Mouse (Mus musculus) hindbrain, embryonic 11.5 days (tissue): ENCODE results near the gene Acap2. TPM values are rescaled to one million over a fixed set of nuclear protein-coding genes. Genes with fewer than 3 reads are reported as not detected.

ENCODE experiments used
- ATAC-seq: fragments of 200-750 bp; cut with Nextera tagmentation; 2 replicates; pipeline ENCODE4 v1.8.0; 2017; ENCODE audit warnings: mild to moderate bottlenecking, moderate TSS enrichment, moderate library complexity; ENCODE audit not compliant: low FRiP score
- DNase-seq: peaks from one replicate; pipeline ENCODE4 v3.0.0-alpha.2; 2015; ENCODE audit warnings: low spot score
- H3K27ac ChIP-seq: fragments of 300-500 bp; sonication (generic); 2 replicates; pipeline ENCODE4 v1.5.1; 2014; ENCODE audit warnings: mild to moderate bottlenecking, low read depth, low read length
- H3K27me3 ChIP-seq: fragments of 300-500 bp; sonication (generic); 2 replicates; pipeline ENCODE4 v1.6.1; 2014; ENCODE audit warnings: mild to moderate bottlenecking, low read length, moderate library complexity, mixed read lengths; ENCODE audit not compliant: control insufficient read depth, insufficient read depth
- H3K36me3 ChIP-seq: fragments of 300-500 bp; sonication (generic); 2 replicates; pipeline ENCODE4 v1.6.1; 2014; ENCODE audit warnings: mild to moderate bottlenecking, low read length, moderate library complexity, mixed read lengths; ENCODE audit not compliant: control insufficient read depth, insufficient read depth
- H3K4me1 ChIP-seq: fragments of 300-500 bp; sonication (generic); replicated peaks from 2 replicates; pipeline ENCODE4 v1.6.1; 2014; ENCODE audit warnings: low read length, mixed read lengths; ENCODE audit not compliant: control insufficient read depth, insufficient read depth
- H3K4me2 ChIP-seq: fragments of 300-500 bp; sonication (generic); replicated peaks from 2 replicates; pipeline ENCODE4 v1.6.1; 2014; ENCODE audit warnings: mild to moderate bottlenecking, low read depth, low read length
- H3K4me3 ChIP-seq: fragments of 300-500 bp; sonication (generic); 2 replicates; pipeline ENCODE4 v1.5.1; 2014; ENCODE audit warnings: low read depth, low read length
- H3K9ac ChIP-seq: fragments of 300-500 bp; sonication (generic); 2 replicates; pipeline ENCODE4 v1.6.1; 2014; ENCODE audit warnings: low read depth, low read length
- H3K9me3 ChIP-seq: fragments of 300-500 bp; sonication (generic); 2 replicates; pipeline ENCODE4 v1.6.1; 2016; ENCODE audit warnings: low read length; ENCODE audit not compliant: control insufficient read depth
- WGBS: fragments of 180-500 bp; shearing (Covaris S2); extraction: QIAGEN DNeasy Blood & Tissue Kit; methylation state at CpG from one replicate; pipeline ENCODE4 v1.1.7; 2014; 5-methylcytosine and 5-hydroxymethylcytosine counted together
- polyA plus RNA-seq: library from polyadenylated mRNA; unstranded; fragments of >200 nt; fragmentation: Nextera tagmentation; extraction: Ambion mirVana; gene quantifications from 2 replicates; pipeline ENCODE4 v1.2.1, GENCODE M21; 2014

Acap2 gene
- polyA plus RNA-seq, 1 experiment from 2014 or later = 23.4 TPM

DNA sequence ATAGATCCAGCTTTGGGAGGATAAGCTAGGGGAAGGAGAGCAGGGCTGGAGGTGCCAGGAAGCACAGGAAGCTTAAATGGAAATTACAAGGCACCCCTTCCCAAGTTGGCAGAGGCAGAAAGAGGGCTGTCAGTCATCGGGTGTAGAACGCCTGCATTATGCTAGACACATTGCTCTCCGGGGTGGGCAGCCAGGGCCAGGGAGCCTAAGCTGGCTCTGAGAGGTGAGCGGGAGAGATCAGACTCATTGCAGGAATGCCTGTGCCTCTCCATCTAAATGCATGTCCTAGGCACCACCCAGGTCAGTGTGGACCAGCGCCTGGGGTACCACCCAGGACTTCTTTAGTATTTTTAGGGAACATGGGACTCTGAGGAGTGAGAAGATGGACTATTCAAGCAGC lies 123.6 kb downstream of the Acap2 start:
- Histone ChIP-seq H3K36me3 (no peaks in the 10 kb centered on the region), H3K4me1 (0 out of 2 replicates have a peak, but pooled peaks cover 2% of the 10 kb centered on the region), H3K9ac (no peak overlapping the region), H3K9me3 (no peaks in the 10 kb centered on the region), H3K27me3 (no peaks in the 10 kb centered on the region), H3K4me3 (no peak overlapping the region), H3K4me2 (no peak overlapping the region), H3K27ac (no peak overlapping the region)
- no peak for DNase-seq
- no peak for ATAC-seq
- 94% methylated on average over 5 of the region's 5 CpGs for WGBS

DNA sequence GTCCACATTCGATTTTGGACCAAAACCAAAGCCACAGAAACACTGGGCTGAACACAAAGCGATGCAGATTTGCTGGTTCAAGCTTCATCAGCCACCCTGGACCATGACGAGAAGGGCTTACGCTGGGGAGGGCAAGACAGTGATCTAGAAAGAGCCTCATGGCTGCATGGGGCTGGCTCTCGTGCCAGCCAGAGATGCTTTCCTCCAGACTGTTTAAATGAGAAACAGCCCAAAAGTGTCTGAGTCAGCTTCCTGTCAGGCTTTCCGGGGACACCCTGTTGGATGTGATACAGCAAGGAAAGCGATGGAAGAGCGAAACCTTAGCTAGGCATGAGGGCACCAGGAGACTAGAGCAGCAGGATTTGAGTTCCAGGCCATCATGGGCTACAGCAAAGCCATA lies 124.6 kb downstream of the Acap2 start:
- H3K9me3 ChIP-seq = no peaks in the 10 kb centered on the region
- DNase-seq (no peak), ATAC-seq (no peak)
- H3K4me1 ChIP-seq = 0 out of 2 replicates have a peak, but pooled peaks cover 2% of the 10 kb centered on the region
- 88% methylated on average over 8 of the region's 8 CpGs for WGBS
- H3K27ac ChIP-seq = no peak overlapping the region
- no peaks in the 10 kb centered on the region for H3K27me3 ChIP-seq
- no peak overlapping the region for H3K4me2 ChIP-seq
- no peak overlapping the region for H3K9ac ChIP-seq
- no peak overlapping the region for H3K4me3 ChIP-seq
- H3K36me3 ChIP-seq = no peaks in the 10 kb centered on the region

DNA sequence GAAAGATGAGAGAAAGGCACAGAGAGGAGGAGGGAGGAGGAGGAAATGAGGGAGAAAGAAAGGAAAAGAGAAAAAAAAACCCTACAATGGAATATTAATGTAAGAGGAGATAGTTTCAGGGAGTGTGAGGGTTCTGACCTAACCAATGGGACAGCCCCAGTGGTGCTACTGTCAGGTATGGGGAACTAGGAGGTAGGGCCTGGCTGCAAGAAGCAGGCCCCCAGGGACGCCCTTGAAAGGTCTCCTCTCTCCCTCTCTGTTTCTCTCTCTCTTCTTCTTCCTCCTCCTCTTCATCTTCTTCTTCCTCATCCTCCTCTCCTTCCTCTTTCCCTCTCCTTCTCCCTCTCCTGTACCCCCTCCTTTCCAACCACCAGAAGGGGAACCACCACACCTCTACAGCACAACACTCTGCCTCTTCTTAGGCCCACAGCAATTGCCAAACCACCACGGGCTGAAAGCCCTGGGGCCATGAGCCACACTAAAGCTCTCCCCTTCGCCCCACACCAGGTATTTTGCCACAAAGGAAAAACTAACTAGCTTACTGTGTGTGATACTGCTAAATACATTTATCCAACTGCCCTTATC lies 126.6 kb downstream of the Acap2 start:
- H3K4me2 ChIP-seq = no peak overlapping the region
- H3K27me3 ChIP-seq = no peaks in the 10 kb centered on the region
- H3K9ac ChIP-seq = no peak overlapping the region
- no peaks in the 10 kb centered on the region for H3K4me1 ChIP-seq
- no peak overlapping the region for H3K4me3 ChIP-seq
- ATAC-seq (no peak), DNase-seq (no peak)
- H3K9me3 ChIP-seq = no peaks in the 10 kb centered on the region
- no peak overlapping the region for H3K27ac ChIP-seq
- WGBS = 77% methylated on average over 3 of the region's 3 CpGs
- H3K36me3 ChIP-seq = no peaks in the 10 kb centered on the region

DNA sequence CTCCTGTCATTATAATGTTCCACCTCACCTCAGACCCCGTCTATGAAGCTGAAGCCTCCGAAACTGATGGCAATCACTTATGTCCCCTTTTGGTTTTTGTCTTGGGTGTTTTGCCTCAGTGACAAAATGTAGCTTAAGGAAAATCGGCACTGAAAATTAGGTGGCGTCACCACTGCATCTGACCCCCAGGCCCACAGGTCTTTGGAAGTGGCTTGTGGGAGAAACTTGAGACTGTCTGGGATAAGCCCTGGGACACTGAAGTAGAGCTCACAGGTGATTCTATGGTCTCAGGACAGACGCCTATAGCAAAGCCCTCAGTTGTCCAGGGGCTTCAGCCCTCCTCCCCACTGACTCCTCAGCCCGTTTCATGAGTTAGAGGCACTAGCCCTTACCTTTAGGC lies 129.3 kb downstream of the Acap2 start:
- Histone ChIP-seq H3K36me3 (no peaks in the 10 kb centered on the region), H3K27ac (no peak overlapping the region), H3K27me3 (no peaks in the 10 kb centered on the region), H3K9ac (no peak overlapping the region), H3K4me3 (no peak overlapping the region), H3K4me1 (no peaks in the 10 kb centered on the region), H3K4me2 (no peak overlapping the region), H3K9me3 (no peaks in the 10 kb centered on the region)
- no peak for ATAC-seq
- no peak for DNase-seq
- whole genome bisulfite sequencing = 87% methylated on average over 6 of the region's 6 CpGs

DNA sequence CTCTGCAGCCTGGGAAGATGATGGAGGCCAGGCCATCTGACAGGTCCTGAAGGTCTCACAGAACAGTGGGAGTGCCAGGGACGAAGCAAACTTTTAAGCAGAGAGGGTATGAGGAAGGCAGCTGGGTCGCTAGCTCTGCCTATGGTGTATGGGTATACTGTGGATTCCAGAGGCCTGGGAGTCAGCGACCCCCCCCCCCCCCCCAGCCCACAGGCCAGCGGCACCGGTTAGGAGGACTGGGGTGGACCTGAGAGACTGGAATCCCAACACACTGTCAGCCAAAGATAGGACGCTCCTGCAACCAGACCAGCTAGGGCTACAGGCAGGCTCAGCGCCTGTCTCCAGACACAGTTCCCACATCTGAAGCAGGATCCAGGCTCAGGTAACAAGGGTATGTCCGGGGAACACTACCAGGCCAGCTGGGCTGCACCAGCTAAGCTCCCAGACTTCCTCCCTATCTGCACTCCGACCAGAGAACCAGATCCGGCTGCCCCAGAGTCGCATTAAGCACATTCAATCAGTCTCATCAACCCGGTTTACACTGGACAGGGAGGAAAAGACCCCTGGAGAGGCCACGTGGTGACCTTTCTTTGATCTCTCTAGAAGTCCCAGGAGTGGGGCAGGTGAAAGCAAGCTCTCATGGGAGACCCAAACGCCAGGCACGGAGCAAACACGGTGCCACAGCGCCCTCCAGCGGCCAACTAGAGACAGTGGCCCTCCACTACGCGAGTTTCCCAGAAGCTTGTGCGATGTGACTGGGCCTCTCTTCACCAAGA lies 130.5 kb downstream of the Acap2 start:
- H3K4me2 ChIP-seq = no peak overlapping the region
- 20% methylated on average over 21 of the region's 21 CpGs for WGBS
- H3K9ac ChIP-seq = no peak overlapping the region
- ATAC-seq = peak; percentile 81
- no peak overlapping the region for H3K27ac ChIP-seq
- no peaks in the 10 kb centered on the region for H3K4me1 ChIP-seq
- H3K36me3 ChIP-seq = no peaks in the 10 kb centered on the region
- no peaks in the 10 kb centered on the region for H3K27me3 ChIP-seq
- peak; percentile 92 for DNase-seq
- no peak overlapping the region for H3K4me3 ChIP-seq
- no peaks in the 10 kb centered on the region for H3K9me3 ChIP-seq

DNA sequence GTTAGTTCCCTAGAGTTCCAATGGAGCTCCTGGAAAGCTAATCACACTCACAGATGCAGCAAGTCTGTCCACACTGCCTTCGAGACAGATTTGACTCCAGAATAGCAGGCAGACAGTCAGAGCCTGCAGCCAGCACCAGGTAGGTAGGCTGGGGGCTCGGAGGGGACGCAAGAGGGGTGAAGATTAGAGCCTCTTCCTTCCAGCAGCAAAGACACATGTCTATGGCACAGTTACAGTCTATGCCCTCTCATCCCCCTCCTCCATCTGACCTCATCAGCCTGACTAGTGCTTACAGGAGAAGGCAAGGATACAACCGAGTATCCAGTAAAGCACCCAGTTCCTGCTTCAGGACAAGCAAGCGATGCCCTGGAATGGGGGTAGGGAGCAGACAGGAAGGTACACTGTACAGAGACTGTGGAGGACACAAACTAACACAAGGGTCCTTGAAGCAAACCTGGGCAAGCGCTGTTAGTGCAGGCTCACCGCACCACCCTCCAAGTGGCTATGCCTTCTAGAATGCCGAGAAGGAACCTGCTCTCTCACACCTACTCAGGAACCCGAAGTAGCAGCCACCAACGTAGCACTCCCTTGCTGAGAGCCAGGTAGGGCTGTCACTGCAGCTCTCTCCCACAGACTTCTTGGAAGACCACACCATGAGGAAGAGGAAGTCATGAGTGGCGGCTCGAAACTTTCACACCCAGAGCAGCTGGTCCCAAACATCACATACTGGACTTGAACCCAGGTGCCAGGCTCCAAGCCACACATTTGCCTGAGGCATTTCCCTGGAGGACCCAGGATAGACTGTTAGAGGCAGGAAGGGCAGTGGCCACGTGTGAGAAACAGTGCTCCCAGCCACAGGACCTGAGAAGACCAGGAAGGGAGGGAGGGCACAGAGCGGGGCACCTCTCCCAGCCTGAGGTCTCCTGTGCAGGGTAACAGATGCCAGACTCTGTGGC lies 131.6 kb downstream of the Acap2 start:
- no peak for ATAC-seq
- no peak overlapping the region for H3K4me3 ChIP-seq

DNA sequence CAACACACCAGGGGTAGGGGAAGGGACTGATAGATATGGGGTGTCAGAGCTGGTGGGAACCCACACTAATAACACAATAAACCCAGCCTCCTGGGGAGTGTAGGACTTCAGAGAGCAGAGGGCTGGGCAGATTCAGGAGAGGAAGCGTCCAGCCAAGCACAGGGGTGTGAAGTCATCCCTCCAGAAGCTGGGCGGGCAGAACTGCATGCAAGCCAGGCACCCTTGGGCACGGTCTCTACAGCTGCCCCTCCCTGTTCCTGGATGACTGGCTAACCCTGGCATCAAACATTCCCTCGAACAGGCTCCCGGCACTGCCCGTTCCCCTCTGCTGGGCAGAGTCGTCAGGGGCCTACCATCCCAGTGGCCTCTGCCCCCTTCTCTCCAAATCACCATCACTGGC lies 132.8 kb downstream of the Acap2 start:
- H3K9ac ChIP-seq = no peak overlapping the region
- DNase-seq = no peak
- 80% methylated on average over 7 of the region's 7 CpGs for WGBS

More for the DNA sequence above, 131.6 kb downstream of the Acap2 start:
- 82% methylated on average over 14 of the region's 14 CpGs for WGBS
- no peaks in the 10 kb centered on the region for H3K36me3 ChIP-seq
- H3K9ac ChIP-seq = no peak overlapping the region
- H3K27me3 ChIP-seq = no peaks in the 10 kb centered on the region
- H3K4me2 ChIP-seq = no peak overlapping the region
- H3K9me3 ChIP-seq = no peaks in the 10 kb centered on the region
- H3K4me1 ChIP-seq = no peaks in the 10 kb centered on the region
- DNase-seq = no peak
- H3K27ac ChIP-seq = no peak overlapping the region

DNA sequence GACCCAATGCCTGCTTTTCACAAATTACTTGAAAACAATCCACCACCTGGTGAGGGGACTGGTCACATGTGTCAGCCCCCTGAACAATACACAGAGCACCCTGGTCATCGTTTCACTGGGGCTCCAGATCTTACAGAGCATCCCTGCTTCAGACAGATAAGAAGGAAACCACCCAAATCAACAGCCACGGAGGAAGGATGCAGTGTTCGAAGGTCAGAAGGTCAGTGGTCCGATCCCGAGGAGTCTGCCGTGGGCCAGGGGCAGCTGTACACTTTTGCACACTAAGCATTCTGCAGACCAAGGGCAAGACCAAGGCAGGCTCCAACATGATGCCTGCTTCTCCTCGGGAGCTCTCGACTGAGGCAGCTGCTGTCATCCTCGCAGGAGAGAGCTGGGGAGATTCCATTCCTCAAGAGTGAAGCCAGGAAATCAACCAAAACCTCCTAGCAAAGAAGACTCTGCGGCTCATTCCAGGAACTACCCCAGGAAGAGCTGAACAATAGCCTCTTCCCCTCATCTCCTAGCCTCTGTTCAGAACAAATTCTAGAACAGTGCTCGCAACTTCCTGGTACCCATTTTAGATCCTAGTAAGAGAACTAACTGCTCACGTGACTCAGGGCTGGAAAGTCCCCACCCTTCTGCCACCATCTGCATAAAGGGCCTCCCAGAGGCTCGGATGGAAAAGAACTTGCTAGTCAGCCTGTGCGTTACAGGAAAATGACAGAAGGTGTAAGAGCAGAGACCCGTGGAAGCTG lies 134.5 kb downstream of the Acap2 start:
- WGBS = 73% methylated on average over 15 of the region's 15 CpGs
- Histone ChIP-seq H3K4me2 (no peak overlapping the region), H3K9ac (0 out of 2 replicates have a peak overlapping the region, but pooled peaks have one; percentile 4), H3K4me3 (no peak overlapping the region), H3K27ac (no peak overlapping the region), H3K36me3 (no peaks in the 10 kb centered on the region), H3K9me3 (no peaks in the 10 kb centered on the region), H3K4me1 (no peaks in the 10 kb centered on the region), H3K27me3 (no peaks in the 10 kb centered on the region)
- DNase-seq (no peak), ATAC-seq (no peak)

More for the DNA sequence above, 132.8 kb downstream of the Acap2 start:
- no peaks in the 10 kb centered on the region for H3K36me3 ChIP-seq
- no peaks in the 10 kb centered on the region for H3K9me3 ChIP-seq
- ATAC-seq = no peak
- H3K4me2 ChIP-seq = no peak overlapping the region
- no peak overlapping the region for H3K4me3 ChIP-seq
- no peaks in the 10 kb centered on the region for H3K4me1 ChIP-seq
- H3K27ac ChIP-seq = no peak overlapping the region
- H3K27me3 ChIP-seq = no peaks in the 10 kb centered on the region
